Mouse (Mus musculus) layer of hippocampus, adult 11-12 months (tissue): ENCODE results near the gene Olfr974.
"Not testable (repeated sequence)": the region's sequence is repeated elsewhere in the genome, so short reads cannot be mapped to it uniquely, and the experiment has no call there.

Experiments
- DNase-seq: peaks from one replicate; pipeline ENCODE4 v3.0.0; 2022; ENCODE audit warnings: low spot score

Olfr974 gene

DNA sequence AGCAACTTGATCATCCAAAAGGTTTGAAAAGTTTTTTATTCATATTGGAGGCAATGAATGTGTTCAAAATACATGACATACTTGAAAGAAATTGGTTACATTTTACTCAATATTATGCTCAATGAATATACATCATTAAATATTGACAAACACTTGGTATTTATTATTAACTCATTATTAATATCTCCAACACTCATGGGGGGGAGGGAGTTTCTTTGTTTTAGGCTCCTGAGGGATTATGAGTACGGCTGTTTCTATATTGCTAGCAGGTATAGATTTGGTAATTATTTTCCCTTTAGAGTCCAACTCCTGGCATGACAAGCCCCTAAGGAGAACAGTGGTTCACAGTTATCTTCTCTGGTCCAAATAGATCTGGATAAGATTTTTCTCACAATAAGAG lies at the start of gene Olfr974:
Gene Olfr974, plus strand, starts transcription at position 301 of the 400 bp plus-strand sequence.
- no peak for DNase-seq

DNA sequence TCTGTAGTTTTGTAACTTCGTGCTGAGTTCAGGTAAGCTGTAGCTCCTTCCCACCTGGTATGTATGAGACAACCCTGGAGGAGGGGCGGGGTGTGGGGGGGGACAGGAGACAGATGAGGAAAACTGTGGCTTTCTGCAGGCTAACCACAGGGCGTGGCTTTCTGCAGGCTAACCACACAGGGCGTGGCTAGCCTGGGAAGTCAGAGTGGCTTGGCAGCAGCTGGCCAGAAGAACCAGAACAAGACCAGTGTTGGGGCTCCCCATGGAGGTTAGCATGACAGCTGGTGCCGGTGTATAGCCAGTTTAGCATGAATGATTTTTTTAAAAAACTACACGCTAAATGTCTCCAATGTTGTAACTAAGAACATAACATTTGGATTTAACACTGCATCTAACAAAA lies 32.2 kb upstream of the Olfr974 start:
- DNase-seq: no peak

DNA sequence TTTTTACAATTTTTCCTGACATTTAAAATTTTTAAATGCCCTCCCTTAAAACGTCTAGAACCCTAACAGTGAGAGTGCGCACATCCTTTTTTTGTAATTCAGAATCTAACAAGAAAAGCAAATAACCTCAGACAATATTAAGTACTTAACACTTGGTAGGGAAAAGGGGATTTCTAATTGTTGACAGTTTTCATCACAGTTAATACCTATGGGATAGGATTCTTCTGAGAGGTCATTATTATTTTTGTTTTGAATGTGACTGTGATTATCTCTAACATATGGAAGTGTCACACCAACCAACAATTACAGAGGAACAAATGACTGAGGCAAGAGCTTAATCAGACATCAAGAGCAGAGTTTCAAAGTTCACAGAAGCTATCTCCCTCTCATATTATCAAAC lies 30.3 kb upstream of the Olfr974 start, which contains the start of gene Olfr229:
Gene Olfr229, plus strand, starts transcription at position 301 of the 400 bp plus-strand sequence.
- no peak for DNase-seq

DNA sequence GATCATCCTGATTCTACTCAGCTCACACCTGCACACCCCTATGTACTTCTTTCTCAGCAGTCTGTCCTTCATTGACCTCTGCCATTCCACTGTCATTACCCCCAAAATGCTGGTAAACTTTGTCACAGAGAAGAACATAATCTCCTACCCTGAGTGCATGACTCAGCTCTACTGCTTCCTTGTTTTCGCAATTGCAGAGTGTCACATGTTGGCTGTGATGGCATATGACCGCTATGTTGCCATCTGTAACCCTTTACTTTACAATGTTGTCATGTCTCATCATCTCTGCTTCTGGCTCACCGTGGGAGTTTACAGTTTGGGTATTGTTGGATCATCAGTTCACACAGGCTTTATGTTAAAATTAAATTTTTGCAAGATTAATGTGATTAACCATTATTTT lies 27.4 kb upstream of the Olfr974 start:
- DNase-seq: no peak

DNA sequence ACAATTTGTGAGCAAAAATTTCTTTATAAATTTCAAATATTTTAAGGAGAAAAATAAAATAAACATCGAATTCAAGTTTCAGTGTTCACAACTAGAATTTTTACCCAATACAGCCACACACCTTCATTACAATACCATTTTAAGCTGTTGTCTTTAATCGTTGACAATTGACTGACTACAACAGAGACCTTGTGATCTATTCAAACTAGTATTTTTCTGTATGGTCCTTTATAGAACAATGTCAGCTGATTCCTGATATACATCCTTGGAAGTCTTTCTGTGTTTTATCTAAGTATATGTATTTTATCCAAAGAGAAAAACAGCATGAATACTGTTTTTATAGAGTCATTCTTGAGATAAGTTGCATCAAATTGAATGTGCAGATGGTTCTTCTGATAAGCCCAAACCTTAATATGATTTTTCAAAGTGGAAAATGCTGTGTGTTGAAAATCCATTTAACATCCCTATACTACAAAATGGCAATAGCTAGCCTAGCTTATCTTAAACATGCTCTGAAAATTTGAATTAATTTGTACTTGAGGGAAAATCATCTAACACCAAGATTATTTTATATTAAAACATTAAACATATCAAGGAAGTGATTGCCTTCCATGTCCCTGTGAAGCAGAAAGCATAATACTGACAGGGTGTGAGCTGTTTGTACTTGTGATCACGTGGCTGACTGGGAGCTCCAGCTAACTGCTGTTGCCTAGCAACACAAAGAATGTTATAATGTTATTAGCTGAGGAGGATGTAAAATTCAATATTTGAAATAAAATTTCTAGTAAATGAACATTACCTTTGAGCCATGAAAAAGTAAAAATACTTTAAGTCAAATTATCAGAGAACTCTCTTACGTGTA lies 9.1 kb upstream of the Olfr974 start:
- DNase-seq: not testable (repeated sequence)

- not testable (repeated sequence) for DNase-seq
These were observed 8.5 kb upstream of the Olfr974 start for GRCm38 (mm10) chr9:39928837-39929236.

DNA sequence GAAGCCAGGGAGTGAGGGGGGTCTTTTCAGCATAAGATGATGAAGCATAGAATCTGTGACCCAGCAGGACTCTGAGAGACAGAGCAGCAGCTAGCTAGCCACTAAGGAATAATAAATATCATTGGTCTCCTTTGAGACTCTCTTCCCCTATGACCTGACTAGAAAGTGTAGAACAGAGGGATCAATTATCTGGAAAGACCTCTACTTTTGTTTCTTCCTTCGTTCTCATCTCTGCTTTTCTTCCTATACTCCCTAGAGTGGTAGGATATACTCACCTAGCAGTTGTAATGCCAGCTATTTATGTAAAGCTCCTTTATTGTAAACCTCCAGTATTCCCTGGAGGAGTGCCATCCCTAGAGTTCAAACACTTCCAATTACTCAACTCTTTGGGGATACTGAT lies 14.6 kb downstream of the Olfr974 start, which contains the start of gene Olfr975:
Gene Olfr975, minus strand, starts transcription at position 101 of the 400 bp plus-strand sequence.
- no peak for DNase-seq

DNA sequence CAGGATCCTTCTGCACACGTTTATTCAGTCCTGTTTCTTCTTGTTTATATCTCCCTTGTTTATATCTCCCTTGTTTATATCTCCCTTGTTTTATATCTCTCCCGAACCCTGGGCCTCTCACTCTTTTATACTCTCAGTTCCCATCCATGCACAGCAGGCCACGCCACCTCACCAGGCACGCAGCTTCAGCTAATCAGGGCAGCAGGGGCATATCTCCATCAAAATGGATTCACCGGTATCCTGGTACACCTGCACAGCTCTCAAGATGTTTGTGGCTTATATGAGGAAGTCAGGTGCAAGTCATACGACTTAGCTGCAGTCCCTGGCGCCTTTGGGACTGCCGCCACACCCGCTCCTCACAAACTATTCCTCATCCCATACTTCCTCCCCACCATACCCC lies 23.7 kb downstream of the Olfr974 start, which contains the start of gene Olfr976:
Gene Olfr976, minus strand, starts transcription at position 101 of the 400 bp plus-strand sequence.
- DNase-seq: not testable (repeated sequence)

DNA sequence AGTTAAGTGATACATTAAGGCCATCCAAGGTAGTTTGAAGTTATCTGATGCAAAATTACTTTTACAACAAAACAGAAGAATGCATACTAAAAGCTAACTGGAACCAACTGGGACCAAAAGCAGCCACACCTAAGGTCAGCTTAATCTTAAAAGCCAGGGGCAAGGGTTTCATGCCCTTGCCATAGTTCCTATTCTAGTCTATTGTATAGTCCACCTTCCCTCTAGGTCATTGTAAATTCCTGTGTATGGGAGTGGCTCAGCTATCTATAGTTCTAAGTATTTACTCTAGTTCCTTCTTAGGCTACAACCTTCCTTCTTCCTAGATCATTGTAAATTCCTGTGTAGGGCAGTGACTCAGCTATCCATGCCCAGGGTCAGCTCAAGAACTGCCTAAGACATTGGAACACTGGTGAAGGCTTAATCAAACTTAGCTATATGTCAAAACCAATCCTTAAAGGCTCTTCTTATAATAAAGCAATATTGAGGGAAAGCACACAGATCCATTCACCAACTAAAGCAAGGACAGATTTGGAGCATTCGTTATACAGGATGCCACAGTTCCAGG lies 39.4 kb downstream of the Olfr974 start:
- DNase-seq: not testable (repeated sequence)

GRCm38 (mm10) chr9:39991813-39992212 lies 54.5 kb downstream of the Olfr974 start, which contains the start of gene Olfr978:
Olfr978 (plus strand) TSS chr9:39992113.
- DNase-seq: no peak
